Mouse (Mus musculus): Measurements from ENCODE around the gene Ankrd13b.

- TF ChIP-seq CTCF (conservative IDR thresholded peaks at IDR 0.05; ENCODE audit: low read length) (peak; percentile 17; the same call in 1 of the 2 replicates), POU5F1 (IDR thresholded peaks at IDR 0.05; ENCODE audit: borderline replicate concordance, low read length) (no peak), NANOG (IDR thresholded peaks at IDR 0.05; ENCODE audit: borderline replicate concordance, low read length) (no peak)
Measured at GRCm38 (mm10) chr11:77525804-77526486, 36.5 kb upstream of the Ankrd13b start.
